Mouse (Mus musculus) right cerebral cortex, adult 2 months (tissue): ENCODE measurements around the gene Ccser1.

ENCODE experiments used
- DNase-seq, 2 experiments: peaks; one replicate each; pipeline ENCODE4 v3.0.0; 2021 to 2022; ENCODE audit warnings: low spot score in 2 of 2

The Ccser1 gene

GRCm38 (mm10) chr6:61179949-61180755, at the start of gene Ccser1:
TSS of gene Ccser1 (plus strand) at chr6:61180324.
- DNase-seq: peak; percentile 57 to 61

- no peak for DNase-seq
These were observed 43.7 kb upstream of the Ccser1 start for GRCm38 (mm10) chr6:61136436-61136835.

DNA sequence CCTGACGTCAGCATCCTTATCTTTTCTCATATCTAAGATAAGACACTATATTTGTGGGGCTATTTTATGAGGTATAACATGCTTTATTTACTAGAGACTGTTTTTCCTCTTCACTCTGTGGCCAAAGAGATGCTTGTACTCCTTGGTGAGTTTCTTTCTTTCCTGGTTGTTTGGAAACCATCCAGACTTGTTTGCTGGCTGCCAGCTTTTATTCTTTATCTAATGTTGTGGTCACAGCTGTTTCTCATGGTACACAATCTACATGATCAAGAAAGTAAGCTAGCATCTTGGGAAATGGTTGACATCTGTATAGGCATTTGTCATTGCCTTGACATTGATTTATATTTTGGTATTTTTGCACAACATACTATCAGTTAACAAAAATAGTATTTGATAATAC, 37.1 kb upstream of the Ccser1 start:
- no peak for DNase-seq

GRCm38 (mm10) chr6:61152924-61153323, 27.2 kb upstream of the Ccser1 start:
- no peak for DNase-seq

- no peak for DNase-seq
These were observed 25.5 kb upstream of the Ccser1 start for GRCm38 (mm10) chr6:61154654-61155053.

GRCm38 (mm10) chr6:61155059-61155629, 25.0 kb upstream of the Ccser1 start:
- no peak for DNase-seq

DNA sequence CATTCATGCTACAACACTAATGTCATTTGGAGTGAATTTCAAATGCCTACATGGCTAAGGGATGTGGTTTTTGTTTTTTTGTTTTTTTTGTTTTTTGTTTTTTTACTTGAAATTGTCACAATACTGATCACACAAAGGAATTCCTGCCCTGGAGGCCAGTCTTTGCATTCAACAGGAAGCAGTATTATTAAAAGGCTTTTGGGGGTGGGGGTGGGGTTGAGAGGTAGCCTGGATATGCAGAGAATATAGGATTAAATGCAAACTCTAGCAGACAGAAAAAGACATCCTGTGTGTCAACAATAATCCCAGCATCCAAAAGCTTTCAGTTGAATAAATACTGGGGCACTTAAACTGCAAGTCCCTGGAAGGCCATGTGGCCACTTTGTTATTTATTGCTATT, 24.4 kb upstream of the Ccser1 start:
- no peak for DNase-seq

DNA sequence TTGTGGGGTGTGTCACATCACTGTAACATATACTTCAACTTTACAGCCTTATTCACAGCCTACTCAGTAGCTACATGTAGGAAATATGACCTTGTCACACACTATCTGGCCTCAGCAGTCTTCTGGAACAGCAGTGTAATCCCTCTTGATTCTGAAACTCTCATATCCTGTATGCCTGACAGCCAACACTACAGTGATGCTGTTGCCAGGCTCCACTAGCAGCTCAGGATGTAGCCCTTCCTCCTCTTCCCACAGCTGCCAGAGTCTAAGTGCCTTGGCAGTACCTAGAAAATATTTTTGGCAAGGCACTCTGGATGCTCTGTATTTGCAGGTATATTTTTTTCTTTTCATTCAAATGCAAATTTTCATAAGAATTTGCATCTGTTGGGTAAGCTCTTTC, 18.0 kb upstream of the Ccser1 start:
- no peak for DNase-seq

GRCm38 (mm10) chr6:61166891-61167290, 13.2 kb upstream of the Ccser1 start:
- no peak for DNase-seq

- DNase-seq: no peak
These were observed 4.0 kb upstream of the Ccser1 start for GRCm38 (mm10) chr6:61176126-61176525.

DNA sequence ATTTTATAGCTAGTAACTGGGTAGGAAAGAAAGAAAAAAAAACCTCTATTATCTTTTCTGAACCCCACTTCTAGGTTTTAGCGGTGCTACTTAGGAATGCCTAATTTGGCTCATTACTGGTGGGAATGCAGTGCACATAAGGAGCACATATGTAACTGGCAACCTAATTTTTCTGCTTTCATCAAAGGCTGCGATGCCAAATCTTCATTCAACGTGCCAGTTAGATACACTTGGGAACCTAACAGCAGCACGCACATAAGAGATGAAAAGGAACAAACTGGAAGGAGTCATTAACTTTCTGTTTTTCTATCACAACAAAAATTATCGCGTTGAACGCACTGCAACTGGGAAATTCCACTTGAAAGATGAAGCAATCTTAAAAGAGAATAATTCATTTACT, 2.6 kb upstream of the Ccser1 start:
- DNase-seq: no peak

- DNase-seq: no peak
These were observed 529 bp upstream of the Ccser1 start for GRCm38 (mm10) chr6:61179641-61179948.

GRCm38 (mm10) chr6:61180756-61181191, 650 bp downstream of the Ccser1 start:
- peak; percentile 49 to 53 for DNase-seq

GRCm38 (mm10) chr6:61189029-61189428, 8.9 kb downstream of the Ccser1 start:
- no peak for DNase-seq

- DNase-seq: no peak
These were observed 11.7 kb downstream of the Ccser1 start for GRCm38 (mm10) chr6:61191597-61192386.

DNA sequence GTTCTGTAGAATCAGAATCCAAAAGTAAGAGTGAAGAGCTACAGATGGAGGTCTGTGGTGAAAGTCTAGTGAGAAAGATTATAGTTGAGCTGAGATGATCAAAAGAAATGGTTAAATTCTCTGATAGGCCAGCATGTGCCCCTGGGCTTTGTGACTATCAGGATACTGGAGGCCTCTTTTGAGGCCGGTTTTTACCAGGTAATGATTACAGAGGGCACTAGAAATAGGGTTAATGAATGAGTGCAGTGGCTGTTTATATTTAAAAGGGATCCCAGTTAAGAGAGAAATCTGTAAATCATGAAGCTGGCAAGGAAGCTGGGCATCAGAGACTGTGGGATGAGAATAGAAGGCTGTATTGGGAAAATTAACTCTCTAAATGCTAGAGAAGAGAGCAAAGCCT, 23.2 kb downstream of the Ccser1 start:
- no peak for DNase-seq

DNA sequence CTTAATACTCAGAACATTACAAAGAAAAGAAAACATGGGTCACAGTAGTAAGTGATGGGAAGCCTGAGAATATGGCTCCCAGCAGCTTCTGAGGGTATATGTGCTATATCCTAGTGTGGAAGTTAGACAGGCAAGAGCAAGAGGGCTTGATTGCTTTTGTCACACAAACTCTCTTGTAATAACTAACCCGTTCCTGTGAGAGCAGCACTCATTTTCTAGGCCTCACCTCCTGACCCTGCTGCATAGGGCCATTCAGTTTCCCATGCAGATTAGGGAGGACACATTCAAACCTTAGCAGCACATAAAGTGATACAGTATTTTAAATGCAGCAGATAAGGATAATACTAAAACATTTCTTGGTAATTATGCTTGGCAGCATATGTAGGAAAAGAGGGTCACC, 25.9 kb downstream of the Ccser1 start:
- DNase-seq: no peak

DNA sequence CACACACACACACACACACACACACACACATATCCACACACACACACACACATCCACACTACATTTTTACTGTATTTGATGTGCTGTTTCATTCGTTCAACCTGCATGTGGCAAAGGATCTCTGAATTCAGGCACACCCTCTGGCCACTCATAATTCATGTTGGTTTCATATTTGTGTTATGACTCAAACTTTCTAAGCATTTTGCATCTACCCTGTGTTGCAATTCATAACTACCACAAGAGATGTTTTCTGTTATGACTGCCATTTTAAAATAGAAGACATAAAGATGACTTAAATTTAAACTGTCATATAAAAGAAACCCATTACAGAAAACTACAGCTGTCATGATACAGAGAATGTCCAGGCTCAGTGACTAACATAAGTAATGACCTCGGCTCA, 26.5 kb downstream of the Ccser1 start:
- DNase-seq: no peak

- no peak for DNase-seq
These were observed 30.1 kb downstream of the Ccser1 start for GRCm38 (mm10) chr6:61210061-61210737.

DNA sequence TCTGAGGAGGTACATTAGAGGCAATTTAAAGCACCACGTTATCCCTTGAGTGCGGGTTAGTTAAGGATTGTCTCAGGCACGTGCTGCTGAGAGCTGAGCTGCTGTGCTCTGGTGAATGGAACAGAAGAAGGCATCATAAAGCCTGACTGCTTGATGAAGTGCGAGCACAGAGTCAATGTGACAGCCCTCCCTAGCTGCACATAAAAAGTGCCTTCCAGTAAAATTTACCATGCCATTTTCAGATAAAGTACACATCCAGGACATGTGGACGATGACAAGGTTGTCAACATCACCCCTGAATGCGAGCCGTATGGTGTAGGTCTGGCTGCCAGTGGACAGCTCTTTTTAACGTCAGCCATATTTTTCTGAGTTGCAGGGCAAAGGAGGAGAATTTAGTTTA, 35.6 kb downstream of the Ccser1 start:
- DNase-seq: no peak

DNA sequence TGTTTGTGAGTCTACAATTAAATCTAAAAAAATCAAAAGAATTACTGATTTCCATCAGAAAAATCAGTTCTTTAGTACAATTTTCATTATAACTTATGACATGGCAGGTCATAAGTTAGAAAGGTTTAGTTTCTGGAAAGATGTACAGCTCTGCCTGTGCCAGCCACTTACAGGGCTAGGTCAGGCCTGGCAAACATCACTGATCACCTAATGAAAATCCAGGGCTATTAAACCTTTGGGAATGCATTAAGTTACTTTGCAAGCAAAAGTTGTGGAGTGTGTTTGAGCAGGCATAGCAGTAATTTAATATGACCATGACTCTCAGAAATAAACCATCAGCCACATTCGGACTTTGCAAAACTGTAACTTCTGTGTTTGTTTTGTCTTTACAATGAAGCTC, 36.4 kb downstream of the Ccser1 start:
- DNase-seq: no peak

- no peak for DNase-seq
These were observed 37.6 kb downstream of the Ccser1 start for GRCm38 (mm10) chr6:61217717-61218116.
